Mouse (Mus musculus) lung, embryonic 16.5 days (tissue): ENCODE results near the gene Otop2. TPM values are rescaled to one million over a fixed set of nuclear protein-coding genes. Genes with fewer than 3 reads are reported as not detected.

Experiments
- ATAC-seq: fragments of 200-750 bp; cut with Nextera tagmentation; 2 replicates; pipeline ENCODE4 v1.8.0; 2017; ENCODE audit warnings: low read depth, mild to moderate bottlenecking, moderate library complexity
- H3K27ac ChIP-seq: fragments of 300-500 bp; sonication (generic); 2 replicates; pipeline ENCODE4 v1.5.1; 2014; ENCODE audit warnings: mild to moderate bottlenecking, control low read depth, low read length
- H3K27me3 ChIP-seq: fragments of 300-500 bp; sonication (generic); 2 replicates; pipeline ENCODE4 v1.6.1; 2014; ENCODE audit warnings: low read depth, low read length, mixed read lengths; ENCODE audit not compliant: control insufficient read depth, insufficient read depth
- H3K36me3 ChIP-seq: fragments of 300-500 bp; sonication (generic); 2 replicates; pipeline ENCODE4 v1.6.1; 2014; ENCODE audit warnings: low read length; ENCODE audit not compliant: control insufficient read depth, insufficient read depth
- H3K4me1 ChIP-seq: fragments of 300-500 bp; sonication (generic); replicated peaks from 2 replicates; pipeline ENCODE4 v1.6.1; 2014; ENCODE audit warnings: low read length, mixed read lengths; ENCODE audit not compliant: control insufficient read depth, insufficient read depth
- H3K4me2 ChIP-seq: fragments of 300-500 bp; sonication (generic); 2 replicates; pipeline ENCODE4 v1.6.1; 2014; ENCODE audit warnings: low read depth, low read length, control low read depth
- H3K4me3 ChIP-seq: fragments of 300-500 bp; sonication (generic); 2 replicates; pipeline ENCODE4 v1.5.1; 2014; ENCODE audit warnings: mild to moderate bottlenecking, low read length, control low read depth
- H3K9ac ChIP-seq: fragments of 300-500 bp; sonication (generic); 2 replicates; pipeline ENCODE4 v1.6.1; 2014; ENCODE audit warnings: low read length, control low read depth
- H3K9me3 ChIP-seq: fragments of 300-500 bp; sonication (generic); 2 replicates; pipeline ENCODE4 v1.6.1; 2016; ENCODE audit warnings: low read length; ENCODE audit not compliant: control insufficient read depth
- WGBS: fragments of 180-500 bp; shearing (Covaris S2); extraction: QIAGEN DNeasy Blood & Tissue Kit; methylation state at CpG from one replicate; pipeline ENCODE4 v1.1.7; 2014; 5-methylcytosine and 5-hydroxymethylcytosine counted together
- polyA plus RNA-seq: library from polyadenylated mRNA; unstranded; fragments of >200 nt; fragmentation: Nextera tagmentation; extraction: Ambion mirVana; gene quantifications from 2 replicates; pipeline ENCODE4 v1.2.1, GENCODE M21; 2015

Gene Otop2
- polyA plus RNA-seq, 1 experiment from 2014 or later: not detected

- ATAC-seq: peak; percentile 91
- no peaks in the 10 kb centered on the region; the same call in 1 of the 2 replicates for H3K27me3 ChIP-seq
- H3K36me3 ChIP-seq: no peaks in the 10 kb centered on the region
- peaks cover 13% of the 10 kb centered on the region for H3K4me1 ChIP-seq
- no peak overlapping the region for H3K4me2 ChIP-seq
- H3K4me3 ChIP-seq: no peak overlapping the region
- H3K9ac ChIP-seq: no peak overlapping the region
- no peaks in the 10 kb centered on the region for H3K9me3 ChIP-seq
- 38% methylated on average over 6 of the region's 6 CpGs for WGBS
- H3K27ac ChIP-seq: peak overlapping the region; percentile 76
Measured at GRCm38 (mm10) chr11:115290919-115291318, 16.0 kb upstream of the Otop2 start.

- Histone ChIP-seq H3K4me2 (no peak overlapping the region), H3K9me3 (no peaks in the 10 kb centered on the region), H3K27ac (peak overlapping the region; percentile 2; the same call in 1 of the 2 replicates), H3K27me3 (peaks cover 2% of the 10 kb centered on the region; the same call in 1 of the 2 replicates), H3K9ac (no peak overlapping the region), H3K4me1 (peaks cover 13% of the 10 kb centered on the region), H3K4me3 (no peak overlapping the region), H3K36me3 (no peaks in the 10 kb centered on the region)
- 66% methylated on average over 10 of the region's 10 CpGs for WGBS
- no peak for ATAC-seq
Measured at GRCm38 (mm10) chr11:115291503-115291902, 15.5 kb upstream of the Otop2 start.

GRCm38 (mm10) chr11:115292631-115293375 is 14.2 kb upstream of the Otop2 start:
- WGBS: 41% methylated on average over 14 of the region's 14 CpGs
- H3K27ac ChIP-seq: peak overlapping the region; percentile 24

GRCm38 (mm10) chr11:115295939-115296338 is 11.0 kb upstream of the Otop2 start:
- Histone ChIP-seq H3K27ac (no peak overlapping the region), H3K9ac (no peak overlapping the region), H3K9me3 (no peaks in the 10 kb centered on the region), H3K4me3 (no peak overlapping the region), H3K27me3 (peaks cover 28% of the 10 kb centered on the region), H3K36me3 (no peaks in the 10 kb centered on the region), H3K4me2 (no peak overlapping the region), H3K4me1 (peaks cover 10% of the 10 kb centered on the region)
- ATAC-seq: no peak
- 79% methylated on average over 11 of the region's 11 CpGs for WGBS

More at GRCm38 (mm10) chr11:115292631-115293375, 14.2 kb upstream of the Otop2 start:
- H3K4me3 ChIP-seq: no peak overlapping the region
- H3K4me2 ChIP-seq: no peak overlapping the region
- ATAC-seq: no peak
- H3K9me3 ChIP-seq: no peaks in the 10 kb centered on the region
- peaks cover 14% of the 10 kb centered on the region for H3K27me3 ChIP-seq
- no peak overlapping the region for H3K9ac ChIP-seq
- H3K4me1 ChIP-seq: peaks cover 16% of the 10 kb centered on the region
- no peaks in the 10 kb centered on the region for H3K36me3 ChIP-seq

- WGBS: 49% methylated on average over 21 of the region's 21 CpGs
- H3K9me3 ChIP-seq: no peaks in the 10 kb centered on the region
- peak overlapping the region; percentile 58 for H3K9ac ChIP-seq
- no peak for ATAC-seq
- H3K27me3 ChIP-seq: peaks cover 28% of the 10 kb centered on the region
- H3K36me3 ChIP-seq: no peaks in the 10 kb centered on the region
- H3K4me2 ChIP-seq: peak overlapping the region; percentile 71
- no peak overlapping the region for H3K27ac ChIP-seq
- peaks cover 10% of the 10 kb centered on the region for H3K4me1 ChIP-seq
- peak overlapping the region; percentile 49 for H3K4me3 ChIP-seq
Measured at GRCm38 (mm10) chr11:115296471-115297210, 10.3 kb upstream of the Otop2 start.

GRCm38 (mm10) chr11:115297214-115297826 is 9.6 kb upstream of the Otop2 start, which contains the start of gene Fads6:
Fads6 (minus strand) TSS chr11:115297663.
- Histone ChIP-seq H3K4me3 (peak within 1 kb of the TSS; percentile 49), H3K9me3 (no peaks in the 10 kb centered on the region), H3K4me1 (peaks cover 4% of the 10 kb centered on the region), H3K27ac (no peak within 1 kb of the TSS), H3K36me3 (no peaks in the 10 kb centered on the region), H3K9ac (peak within 1 kb of the TSS; percentile 58), H3K4me2 (peak within 1 kb of the TSS; percentile 71), H3K27me3 (peaks cover 28% of the 10 kb centered on the region)
- under 1% methylated on average over 44 of the region's 44 CpGs for WGBS
- peak; percentile 65 for ATAC-seq

GRCm38 (mm10) chr11:115298160-115298559 is 8.8 kb upstream of the Otop2 start:
- Histone ChIP-seq H3K36me3 (no peaks in the 10 kb centered on the region), H3K27ac (no peak overlapping the region), H3K4me3 (no peak overlapping the region; the same call in 1 of the 2 replicates), H3K9me3 (no peaks in the 10 kb centered on the region), H3K27me3 (peaks cover 28% of the 10 kb centered on the region), H3K4me1 (peaks cover 3% of the 10 kb centered on the region; the same call in 1 of the 2 replicates), H3K9ac (no peak overlapping the region), H3K4me2 (no peak overlapping the region)
- no peak for ATAC-seq
- 67% methylated on average over 8 of the region's 8 CpGs for WGBS

- Histone ChIP-seq H3K27ac (no peak overlapping the region), H3K36me3 (no peaks in the 10 kb centered on the region), H3K4me3 (no peak overlapping the region), H3K9ac (no peak overlapping the region), H3K4me2 (no peak overlapping the region), H3K27me3 (peaks cover 28% of the 10 kb centered on the region), H3K4me1 (peaks cover 3% of the 10 kb centered on the region; the same call in 1 of the 2 replicates), H3K9me3 (no peaks in the 10 kb centered on the region)
- 84% methylated on average over 4 of the region's 4 CpGs for WGBS
- no peak for ATAC-seq
Measured at GRCm38 (mm10) chr11:115300745-115301144, 6.2 kb upstream of the Otop2 start.

GRCm38 (mm10) chr11:115301351-115301750 is 5.6 kb upstream of the Otop2 start:
- H3K27ac ChIP-seq: no peak overlapping the region
- no peak for ATAC-seq
- no peaks in the 10 kb centered on the region for H3K36me3 ChIP-seq
- no peak overlapping the region for H3K4me2 ChIP-seq
- H3K9ac ChIP-seq: no peak overlapping the region
- peaks cover 3% of the 10 kb centered on the region; the same call in 1 of the 2 replicates for H3K4me1 ChIP-seq
- H3K9me3 ChIP-seq: no peaks in the 10 kb centered on the region
- H3K27me3 ChIP-seq: peaks cover 27% of the 10 kb centered on the region
- 72% methylated on average over 2 of the region's 2 CpGs for WGBS
- no peak overlapping the region for H3K4me3 ChIP-seq
